Mouse (Mus musculus): ENCODE measurements around the gene Tex29.

Gene Tex29

DNA sequence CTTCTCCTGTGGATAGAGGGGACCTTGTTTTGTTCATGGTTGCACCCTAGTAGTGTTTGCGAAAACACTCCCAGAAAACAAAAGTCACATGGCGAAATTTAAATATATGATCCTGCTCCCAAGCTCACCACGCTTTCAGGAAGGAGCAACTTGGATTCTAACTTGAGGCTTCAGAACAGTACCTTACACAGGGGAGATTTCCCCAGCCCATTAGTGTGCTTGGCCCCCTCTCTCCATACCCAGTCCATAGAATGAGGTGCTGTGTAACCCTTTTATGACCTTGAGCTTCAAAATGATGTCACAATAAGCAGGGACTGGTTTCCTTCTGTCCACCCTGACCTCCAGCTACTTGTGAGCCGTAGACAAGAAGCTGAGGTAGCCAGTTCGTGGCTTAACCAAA lies at the start of gene Tex29:
Gene Tex29 (plus strand): TSS at position 301 of the 400 bp plus-strand sequence.
- no peak for DNase-seq (ENCODE audit: low read depth, low spot score)

DNA sequence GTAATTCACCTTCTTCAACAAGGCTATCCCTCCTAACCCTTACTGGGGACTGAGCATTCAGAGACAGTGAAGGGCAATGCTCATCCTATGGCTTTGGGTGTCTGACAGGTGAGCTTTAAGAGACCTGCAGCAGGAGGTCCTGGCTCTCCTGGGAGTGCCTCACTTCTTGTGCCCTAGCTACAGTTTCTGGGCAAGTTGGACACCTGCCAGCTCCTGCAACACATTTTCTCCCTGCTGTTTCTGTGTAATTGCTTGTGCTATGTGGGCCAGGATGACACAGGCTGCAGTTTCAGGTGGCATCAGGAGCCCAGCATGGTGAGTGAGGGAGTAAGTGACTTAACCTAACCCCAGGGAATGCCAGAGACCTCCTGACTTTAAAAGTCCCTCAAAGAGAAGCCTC lies 45.3 kb upstream of the Tex29 start:
- DNase-seq (ENCODE audit: low read depth, low spot score), result no peak

DNA sequence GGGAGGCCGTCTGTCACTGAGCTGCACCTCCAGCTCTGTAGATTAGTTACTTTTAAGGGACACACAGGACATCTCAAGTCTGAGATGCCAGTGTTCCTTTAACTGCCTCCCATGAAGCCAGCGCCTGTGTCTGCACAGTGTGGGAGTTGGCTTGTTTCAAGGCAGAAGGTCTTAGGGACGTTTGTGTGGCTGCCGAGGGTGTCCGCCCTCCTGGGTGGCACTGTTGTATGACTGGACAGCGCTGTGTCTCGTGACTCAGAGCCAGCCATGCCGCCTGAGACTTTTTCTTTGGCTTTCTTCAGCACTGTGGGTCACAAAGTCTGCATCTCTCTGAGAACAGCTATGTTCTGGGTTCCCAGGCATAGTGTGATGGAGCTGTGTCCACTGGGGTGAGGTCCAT lies 43.1 kb upstream of the Tex29 start:
- no peak for DNase-seq (ENCODE audit: low read depth, low spot score)

DNA sequence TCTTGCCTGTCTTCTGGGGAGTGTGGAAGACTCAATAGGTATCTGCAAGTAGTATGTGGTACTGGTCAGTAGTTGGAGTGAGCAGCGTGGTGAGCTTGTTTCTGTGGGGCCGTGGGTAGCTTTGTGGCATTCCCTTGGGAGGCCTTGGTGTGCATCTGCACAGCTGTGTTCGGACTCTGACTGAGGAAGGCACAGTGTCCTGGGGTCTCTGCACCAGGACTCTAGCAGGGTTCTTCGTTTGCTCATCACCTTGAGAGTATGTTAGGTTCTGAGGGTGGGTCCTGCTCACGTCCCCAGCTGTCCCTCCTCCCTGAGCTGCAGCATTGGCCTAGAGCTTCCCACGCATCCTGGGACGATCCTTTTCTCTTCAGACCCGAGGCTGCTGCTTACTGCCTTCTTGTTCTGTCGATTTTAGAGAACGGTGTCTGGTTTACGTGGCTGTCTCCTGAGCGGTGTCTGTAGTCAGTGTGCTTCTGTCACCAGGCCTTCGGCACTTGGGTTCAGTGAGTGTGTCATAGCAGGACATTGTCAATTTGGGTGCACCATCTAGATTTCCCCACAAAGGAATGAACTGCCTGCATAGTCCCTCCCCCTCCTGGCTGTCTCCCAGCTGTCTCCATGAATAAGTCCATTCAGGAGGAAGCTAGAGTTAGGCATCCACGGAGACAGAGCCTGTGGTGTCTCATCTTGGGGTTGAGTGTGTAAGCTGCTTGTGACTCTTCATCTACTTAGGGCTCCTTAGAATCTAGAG lies 42.4 kb upstream of the Tex29 start:
- DNase-seq (ENCODE audit: low read depth, low spot score), result peak; percentile 16

DNA sequence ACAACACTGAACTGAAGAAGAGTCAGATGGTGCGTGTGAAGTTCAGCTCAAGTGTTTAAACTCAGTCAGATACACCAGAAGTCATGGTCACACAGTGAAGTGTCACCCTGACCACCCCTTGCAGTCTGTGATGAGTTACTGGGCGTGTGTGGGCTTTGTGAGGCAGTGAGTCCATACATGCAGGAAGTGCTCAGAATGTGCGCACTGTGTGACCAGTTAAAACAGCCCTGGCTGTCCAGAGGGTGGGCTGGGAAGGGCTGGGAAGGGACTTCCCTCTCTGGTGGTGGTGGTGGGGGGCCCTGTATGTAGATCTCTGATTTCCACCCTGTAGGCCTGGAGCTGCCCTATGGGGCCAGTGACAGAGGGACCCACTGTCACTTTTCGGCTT lies 41.8 kb upstream of the Tex29 start:
- DNase-seq (ENCODE audit: low read depth, low spot score), result no peak

DNA sequence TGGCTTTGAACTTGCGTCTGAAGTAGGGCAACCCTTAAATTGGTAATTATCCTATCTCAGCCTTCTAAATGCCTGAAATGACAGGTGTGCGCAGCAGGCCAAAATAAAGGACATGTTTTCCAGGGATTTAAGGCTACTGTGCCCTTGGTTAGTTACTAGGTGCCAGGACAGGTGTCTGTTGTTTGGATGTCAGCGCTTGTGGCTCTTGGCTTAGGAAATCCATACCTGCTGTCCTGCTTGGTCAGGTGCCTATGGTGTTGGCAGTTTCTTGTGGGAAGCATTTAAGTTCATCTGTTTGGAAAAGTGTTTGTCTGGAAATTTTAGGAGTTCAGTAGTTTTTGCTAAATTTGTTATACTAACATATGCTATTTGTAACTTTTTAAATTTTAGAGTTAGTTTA lies 41.2 kb upstream of the Tex29 start:
- DNase-seq (ENCODE audit: low read depth, low spot score), result no peak

DNA sequence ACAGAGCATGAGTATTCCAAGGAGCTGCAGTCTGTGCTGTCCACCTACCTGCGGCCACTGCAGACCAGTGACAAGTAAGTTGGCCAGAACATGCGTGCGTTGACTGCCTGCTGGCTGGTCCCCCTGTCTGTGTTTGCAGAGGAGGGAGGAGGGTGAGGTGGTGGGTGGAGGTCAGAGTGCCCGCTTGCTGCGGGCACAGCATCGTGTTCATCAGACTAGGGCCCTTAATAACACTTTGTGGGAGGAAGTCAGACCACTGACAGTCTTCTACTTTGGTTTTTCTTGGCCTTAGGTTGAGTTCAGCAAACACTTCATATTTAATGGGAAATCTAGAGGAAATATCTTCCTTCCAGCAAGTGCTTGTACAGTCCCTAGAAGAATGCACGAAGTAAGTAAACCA lies 39.8 kb upstream of the Tex29 start:
- no peak for DNase-seq (ENCODE audit: low read depth, low spot score)

DNA sequence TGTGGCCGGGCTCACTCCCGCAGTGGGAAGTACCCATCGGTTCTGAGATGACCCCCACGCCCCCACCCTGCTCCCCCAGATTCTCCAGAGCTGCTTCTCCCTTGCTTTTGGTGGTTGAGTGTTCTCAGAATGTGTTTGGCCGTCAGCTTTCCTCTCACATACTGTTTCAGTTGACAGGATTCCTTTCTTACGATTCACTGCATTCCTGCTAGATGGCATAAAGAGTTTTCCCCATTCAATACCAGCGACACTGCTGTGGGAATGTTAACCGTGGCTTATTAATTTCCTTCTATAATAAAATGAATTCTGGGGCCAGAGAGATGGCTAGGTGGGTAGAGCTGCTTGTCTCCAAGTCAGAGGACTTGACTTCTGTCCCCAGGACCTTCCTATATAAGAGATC lies 38.7 kb upstream of the Tex29 start:
- no peak for DNase-seq (ENCODE audit: low read depth, low spot score)

DNA sequence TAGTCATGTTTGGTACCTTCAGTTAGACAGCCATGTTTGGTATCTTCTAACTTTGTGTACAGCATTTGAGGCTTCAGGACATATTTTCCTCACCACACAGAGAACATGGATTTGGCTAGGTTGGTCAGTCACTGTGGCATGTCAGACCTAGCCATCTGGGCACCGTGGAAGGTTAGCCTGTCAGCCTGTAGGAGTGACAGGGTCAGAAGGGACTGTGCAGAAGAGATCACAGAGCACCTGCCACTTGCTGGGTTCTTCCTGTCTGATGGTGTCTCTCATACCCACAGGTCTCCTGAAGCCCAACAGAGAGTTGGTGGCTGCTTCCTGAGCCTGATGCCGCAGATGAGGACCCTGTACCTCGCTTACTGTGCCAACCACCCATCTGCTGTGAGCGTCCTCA lies 35.4 kb upstream of the Tex29 start:
- DNase-seq (ENCODE audit: low read depth, low spot score), result no peak

DNA sequence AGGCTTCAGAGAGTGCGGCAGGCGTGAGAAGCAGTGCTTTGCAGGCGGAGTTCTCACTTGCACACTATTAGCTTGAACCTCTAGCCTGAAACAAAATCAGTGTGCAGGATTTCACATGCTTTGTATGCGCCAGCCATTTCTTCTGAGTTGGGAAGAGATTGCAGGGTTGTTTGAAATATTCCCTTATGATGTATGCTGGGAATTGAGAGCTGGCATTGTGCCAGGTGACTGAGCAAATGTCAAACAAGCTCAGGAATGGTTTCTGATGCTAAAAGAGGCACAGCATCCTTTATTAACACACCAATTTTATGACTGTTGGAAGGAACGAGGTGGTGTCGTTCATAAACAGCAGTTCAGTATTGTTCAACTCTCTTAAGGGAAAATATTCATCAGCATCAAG lies 34.0 kb upstream of the Tex29 start:
- DNase-seq (ENCODE audit: low read depth, low spot score), result peak; percentile 12

DNA sequence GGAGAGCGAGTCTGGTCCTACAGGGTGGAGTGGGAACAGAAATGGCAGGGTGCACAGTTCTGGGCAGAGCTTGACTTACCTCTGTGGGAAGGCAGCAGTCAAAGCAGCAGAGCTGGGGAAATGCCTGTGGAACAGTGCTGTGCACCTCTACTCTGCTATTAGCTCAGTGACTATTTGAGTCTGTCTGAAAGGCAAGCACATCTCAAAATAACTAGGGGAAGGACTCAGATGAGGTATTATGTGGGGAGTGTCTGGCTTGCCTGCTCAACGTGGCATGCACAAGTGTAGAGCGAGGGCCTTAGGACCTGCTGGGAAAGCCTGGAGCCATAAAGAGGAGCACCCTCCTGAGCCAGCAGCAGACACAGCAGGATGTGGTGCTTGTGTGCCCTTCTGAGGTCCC lies 32.9 kb upstream of the Tex29 start:
- no peak for DNase-seq (ENCODE audit: low read depth, low spot score)

DNA sequence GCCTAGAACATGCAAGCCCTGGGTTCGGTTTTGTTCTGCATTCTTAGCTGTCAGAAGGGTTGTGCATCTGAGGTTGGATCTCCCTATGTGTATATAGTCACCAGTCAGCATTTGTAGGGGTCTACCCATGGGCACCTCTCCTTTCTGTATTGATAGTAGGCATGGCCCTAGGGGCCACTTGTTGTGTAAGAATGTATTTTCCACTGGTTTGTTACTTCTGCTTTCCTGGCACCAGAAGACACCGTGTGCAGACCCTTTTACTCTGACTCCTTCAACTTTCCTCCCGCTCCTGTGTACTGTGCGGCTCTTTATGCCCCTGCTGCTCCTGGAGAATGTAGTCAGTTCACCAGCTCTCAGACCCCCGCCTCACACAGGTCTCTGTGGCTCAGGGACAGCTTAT lies 32.2 kb upstream of the Tex29 start:
- DNase-seq (ENCODE audit: low read depth, low spot score), result no peak

DNA sequence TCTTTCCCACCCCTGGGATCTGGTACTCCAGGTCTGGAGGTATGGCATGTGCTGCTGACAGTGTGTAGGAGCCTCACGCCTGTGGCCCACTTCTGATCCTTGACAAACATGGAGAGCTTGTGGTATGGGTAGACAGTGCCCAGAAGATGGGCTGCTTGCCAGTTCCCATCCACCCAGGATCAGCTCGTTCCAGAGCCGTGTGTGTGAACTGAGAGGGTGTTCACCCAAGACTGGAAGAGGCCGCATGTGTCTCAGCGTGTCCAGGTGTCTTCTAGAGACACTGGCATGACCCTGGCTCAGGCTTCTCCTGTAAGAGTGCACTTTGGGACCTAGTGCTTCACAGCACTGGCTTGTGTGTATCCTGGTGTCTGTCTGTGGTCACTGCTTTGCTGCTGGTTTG lies 29.8 kb upstream of the Tex29 start:
- no peak for DNase-seq (ENCODE audit: low read depth, low spot score)

DNA sequence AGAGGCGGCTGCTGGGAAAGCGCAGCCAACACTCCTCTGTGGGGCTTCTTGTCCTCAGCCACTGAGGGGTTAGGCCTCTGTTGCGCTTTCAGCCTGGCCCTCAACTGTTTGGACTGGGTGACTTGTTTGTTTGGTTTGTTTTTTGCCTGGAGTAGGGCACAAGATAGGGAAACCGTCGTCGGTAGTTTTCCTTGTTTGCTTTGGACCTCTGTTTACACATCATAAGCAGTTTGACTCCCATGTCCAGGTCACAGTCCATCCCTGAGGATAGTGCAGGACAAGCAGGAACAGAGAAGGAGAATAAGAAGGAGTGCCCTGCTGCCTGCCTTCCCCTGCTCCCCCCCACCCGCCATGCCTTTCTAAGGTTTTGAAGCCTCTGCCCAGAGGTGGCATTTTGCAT lies 26.5 kb upstream of the Tex29 start:
- no peak for DNase-seq (ENCODE audit: low read depth, low spot score)

DNA sequence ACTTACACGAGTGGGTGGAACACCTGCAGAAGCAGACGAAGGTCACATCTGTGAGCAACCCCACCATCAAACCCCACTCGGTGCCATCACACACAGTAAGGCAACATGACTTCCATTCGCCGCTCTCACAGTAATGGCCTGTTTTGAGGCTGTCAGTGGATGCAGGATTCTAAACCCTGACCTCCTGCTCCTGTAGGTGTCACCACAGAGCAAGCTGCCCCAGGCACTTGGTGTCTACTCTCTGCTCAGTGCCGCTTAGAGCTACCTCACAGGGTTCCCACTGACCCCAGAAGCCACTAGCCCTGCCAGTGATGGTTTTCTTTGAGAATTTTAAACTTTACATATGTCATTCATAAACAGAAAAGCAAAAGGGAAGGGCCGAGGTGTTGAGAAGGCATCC lies 25.1 kb upstream of the Tex29 start:
- DNase-seq (ENCODE audit: low read depth, low spot score), result no peak

DNA sequence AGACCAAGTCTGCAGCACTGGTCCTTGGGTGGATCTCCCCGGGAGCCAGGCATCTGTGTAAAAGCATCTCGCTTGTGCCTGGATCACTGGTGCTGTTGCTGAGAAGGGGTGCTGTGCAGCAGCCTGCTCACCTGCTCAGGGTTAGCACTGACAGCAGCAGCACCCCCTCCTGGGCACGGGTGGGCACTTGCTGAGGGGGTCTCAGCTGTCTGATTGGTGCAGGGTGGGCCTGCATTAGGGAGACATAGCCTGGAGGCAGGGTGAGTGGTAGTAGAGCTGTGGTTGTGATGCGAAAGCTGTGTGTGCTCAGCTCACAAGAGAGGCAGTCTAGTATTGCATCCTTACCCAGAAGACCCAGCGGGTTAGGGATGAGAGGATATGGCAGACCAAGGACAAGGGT lies 20.1 kb upstream of the Tex29 start:
- no peak for DNase-seq (ENCODE audit: low read depth, low spot score)

DNA sequence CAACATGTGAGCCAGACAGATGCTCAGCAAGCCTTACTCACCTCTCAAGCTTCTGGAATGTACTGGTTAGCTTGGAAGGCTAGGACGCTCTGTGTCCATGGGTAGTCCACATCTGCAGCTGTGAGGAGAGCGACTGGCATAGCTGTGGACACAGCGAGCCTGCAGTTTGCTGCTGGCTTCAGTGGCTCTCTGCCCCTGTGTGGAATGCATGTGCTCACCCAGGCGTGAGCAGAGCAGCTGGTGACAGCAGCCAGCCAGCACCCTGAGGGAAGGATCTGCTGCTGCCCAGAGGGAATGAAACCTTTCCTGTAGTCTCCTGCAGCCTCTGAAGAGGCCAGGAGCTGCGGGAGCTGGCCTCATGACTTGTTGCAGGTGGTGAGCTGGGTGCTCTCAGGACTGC lies 19.7 kb upstream of the Tex29 start:
- no peak for DNase-seq (ENCODE audit: low read depth, low spot score)

DNA sequence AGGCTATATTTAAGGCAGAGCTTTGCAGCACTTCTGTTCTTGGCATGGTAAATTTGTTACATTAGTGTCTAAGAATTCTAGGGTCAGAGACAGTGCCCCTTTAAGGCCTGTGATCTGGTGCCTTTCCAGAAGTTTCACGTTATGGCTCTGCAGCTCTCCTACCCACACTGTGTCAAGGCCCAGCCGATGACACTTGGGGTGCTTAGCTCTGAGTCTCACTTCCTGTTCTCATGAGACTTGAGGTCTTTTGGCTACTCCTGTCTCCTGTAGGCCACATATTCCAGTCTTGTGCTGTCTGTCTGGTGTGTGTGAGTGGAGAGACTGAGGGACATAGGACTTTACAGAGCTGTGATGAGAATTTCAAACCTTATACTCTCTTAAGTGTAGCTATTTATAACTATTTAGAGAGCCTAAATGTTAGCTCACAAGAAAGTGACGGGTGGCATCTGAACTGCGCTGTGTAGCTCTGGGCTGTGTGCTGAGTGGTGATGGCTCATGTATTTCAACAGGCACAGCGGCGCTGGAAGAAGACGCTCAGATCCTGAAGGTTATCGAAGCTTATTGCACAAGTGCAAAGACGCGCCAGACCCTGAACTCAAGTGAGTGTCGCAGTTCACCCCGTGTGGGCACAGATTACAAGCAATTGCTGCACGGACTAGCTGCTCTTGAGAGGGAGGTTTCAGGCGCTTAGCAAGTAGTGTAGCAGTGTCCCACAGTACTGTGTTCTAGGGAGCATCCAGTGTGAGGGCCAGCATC lies 18.6 kb upstream of the Tex29 start:
- no peak for DNase-seq (ENCODE audit: low read depth, low spot score)

DNA sequence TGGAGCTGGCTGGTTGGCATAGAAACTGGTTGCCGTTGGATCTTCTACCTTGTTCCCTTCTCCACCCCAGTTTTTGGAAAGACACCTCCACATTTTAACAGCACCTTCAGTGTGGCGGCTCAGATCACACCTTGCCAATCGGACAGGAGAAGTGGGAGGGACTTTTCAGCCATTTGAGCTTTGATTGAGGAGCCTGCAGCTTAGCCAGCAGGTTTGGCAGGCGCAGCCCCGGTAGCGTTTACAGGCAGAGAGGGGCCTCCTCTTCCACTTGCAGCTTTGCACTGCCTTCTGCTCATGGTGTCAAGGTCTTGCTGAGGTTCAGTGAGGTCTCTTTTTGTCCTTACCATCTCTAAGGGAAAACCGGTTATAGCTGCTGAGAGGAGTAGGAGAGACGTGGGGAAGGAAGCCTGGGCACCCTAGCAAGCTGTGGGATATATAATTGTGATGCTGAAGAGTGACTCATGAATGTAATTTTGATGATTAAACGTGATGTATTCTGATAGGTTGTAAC lies 17.7 kb upstream of the Tex29 start:
- DNase-seq (ENCODE audit: low read depth, low spot score), result no peak

DNA sequence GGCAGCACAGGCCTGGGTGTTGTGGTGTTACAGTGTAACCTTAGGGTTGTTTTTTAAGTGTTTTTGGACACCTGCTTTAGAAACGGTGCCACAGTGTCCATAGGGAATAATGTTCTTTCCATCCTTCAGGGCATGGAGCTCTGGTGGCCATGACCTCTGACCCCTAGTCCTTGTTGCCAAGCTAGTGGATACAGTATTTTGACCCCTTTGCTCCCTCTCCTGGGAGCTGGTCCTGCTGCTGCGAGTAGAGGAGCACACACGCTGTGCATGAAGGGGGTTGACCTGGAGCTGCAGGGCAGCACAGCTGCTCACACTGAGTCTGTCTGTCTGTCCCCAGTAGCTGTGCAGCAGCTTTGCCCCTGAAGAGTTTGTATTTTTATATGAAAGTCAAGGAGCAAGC lies 14.5 kb upstream of the Tex29 start:
- no peak for DNase-seq (ENCODE audit: low read depth, low spot score)

DNA sequence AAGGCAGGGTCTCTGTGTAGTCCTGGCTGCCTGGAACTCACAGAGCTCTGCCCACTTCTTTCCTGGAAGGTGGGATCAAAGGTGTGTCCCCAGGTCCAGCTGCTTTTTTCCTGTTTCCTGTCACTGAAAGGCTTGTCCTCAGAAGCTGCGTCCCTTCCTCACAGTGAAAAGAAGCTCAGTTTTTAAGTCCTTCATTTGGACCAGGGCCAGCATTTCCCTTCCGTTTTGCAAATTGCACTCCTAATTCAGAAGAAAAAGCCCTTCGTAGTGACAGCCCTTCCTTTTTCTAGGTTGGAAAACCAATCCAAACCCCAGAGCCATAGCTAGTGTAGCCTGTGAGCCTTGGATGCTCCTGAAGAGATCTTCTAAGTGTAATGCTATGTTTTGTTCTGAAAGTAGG lies 13.0 kb upstream of the Tex29 start:
- no peak for DNase-seq (ENCODE audit: low read depth, low spot score)

DNA sequence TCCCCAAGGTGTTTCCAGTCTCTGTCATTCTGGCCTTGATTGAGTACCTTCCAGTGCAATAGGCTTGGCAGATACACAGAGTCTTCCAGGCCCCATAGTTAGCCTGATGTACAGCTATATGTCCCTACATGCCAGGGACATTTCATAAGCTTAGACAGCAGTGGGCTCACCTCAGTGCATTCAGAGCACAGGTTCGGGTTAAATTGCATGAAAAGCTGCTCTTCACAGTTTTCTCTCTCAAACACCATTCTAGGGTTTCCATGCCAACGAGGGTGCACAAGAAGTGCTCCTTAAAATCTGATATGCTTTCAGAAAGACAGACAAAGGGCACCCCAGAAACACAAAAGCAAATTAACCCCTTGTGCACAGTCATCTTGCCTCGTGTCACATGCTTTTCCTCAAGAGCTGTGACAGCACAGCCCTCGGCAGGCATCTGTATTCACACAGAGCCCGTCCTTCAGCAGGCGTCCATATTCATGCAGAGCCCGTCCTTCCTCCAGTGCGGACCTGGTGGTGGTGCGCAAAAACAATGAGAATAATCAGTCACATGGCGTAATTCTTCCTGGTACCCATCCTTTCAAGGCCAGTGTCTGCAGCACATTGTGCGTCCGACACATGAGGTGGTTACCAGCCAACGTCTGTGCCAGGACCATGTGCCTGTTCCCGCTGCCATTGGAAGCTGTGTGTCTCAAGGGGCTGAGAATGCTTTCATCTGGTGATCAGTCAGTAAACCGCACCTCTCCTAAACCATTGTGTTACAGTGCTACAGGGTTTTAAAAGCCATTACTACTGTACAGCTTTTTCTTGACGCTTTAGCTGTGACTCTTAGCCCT lies 9.8 kb upstream of the Tex29 start:
- peak; percentile 14 for DNase-seq (ENCODE audit: low read depth, low spot score)
